Mouse (Mus musculus): ENCODE measurements around the gene Gpr83. TPM values are rescaled to one million over a fixed set of nuclear protein-coding genes. Genes with fewer than 3 reads are reported as not detected.

Gpr83 gene
- polyA plus RNA-seq, 1 experiment from 2014 or later = 0.35 TPM

DNA sequence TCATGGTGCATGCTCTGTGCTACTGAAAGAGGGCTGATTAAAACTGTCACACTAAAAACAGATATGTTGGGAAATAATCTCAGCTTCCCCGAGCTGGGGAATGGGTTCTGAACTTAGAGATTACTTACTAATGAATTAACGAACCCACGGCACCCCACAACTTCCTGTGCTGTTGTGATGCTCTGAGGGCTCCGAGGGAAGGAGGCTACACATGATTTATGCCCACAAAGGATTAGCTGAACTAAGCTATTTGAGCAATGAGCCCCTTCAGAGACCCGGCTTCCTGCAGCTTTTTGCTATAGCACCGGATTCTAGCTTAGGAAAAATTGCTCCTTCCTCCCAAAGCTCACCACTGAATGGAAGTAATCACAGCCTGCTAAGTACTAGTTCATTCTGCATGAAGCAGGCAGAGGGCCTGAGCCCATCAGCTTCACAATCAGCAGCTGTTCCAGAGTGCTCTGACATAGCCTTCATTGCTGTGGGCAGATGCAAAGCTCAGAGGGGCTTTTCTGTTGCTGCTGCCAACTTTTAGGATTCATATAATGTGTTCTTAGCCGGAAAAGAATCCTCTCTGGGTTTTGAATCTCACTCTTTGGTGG, 35.3 kb downstream of the Gpr83 start:
- no peak for ATAC-seq
- Histone ChIP-seq H3K4me2 (replicated peaks; ENCODE audit: low read depth) (no peak overlapping the region), H3K27me3 (replicated peaks; ENCODE audit: control insufficient read depth, insufficient read depth, low read length) (no peaks in the 10 kb centered on the region), H3K9ac (ENCODE audit: low read depth, low read length) (no peak overlapping the region), H3K9me3 (ENCODE audit: control insufficient read depth) (no peaks in the 10 kb centered on the region), H3K4me1 (replicated peaks; ENCODE audit: control insufficient read depth, insufficient read depth, low read length) (no peaks in the 10 kb centered on the region), H3K4me3 (ENCODE audit: low read depth, low read length) (no peak overlapping the region), H3K27ac (ENCODE audit: low read depth, low read length) (no peak overlapping the region), H3K36me3 (ENCODE audit: control insufficient read depth, insufficient read depth) (no peaks in the 10 kb centered on the region)
- no peak for TF ChIP-seq CTCF (IDR thresholded peaks at IDR 0.05; ENCODE audit: low read depth)
- 67% methylated on average over 7 of the region's 7 CpGs for WGBS

- no peak overlapping the region for H3K4me3 ChIP-seq (ENCODE audit: low read depth, low read length)
- H3K36me3 ChIP-seq (ENCODE audit: control insufficient read depth, insufficient read depth) = no peaks in the 10 kb centered on the region
- WGBS = 77% methylated on average over 3 of the region's 3 CpGs
- no peak overlapping the region for H3K27ac ChIP-seq (ENCODE audit: low read depth, low read length)
- H3K4me1 ChIP-seq (replicated peaks; ENCODE audit: control insufficient read depth, insufficient read depth, low read length) = no peaks in the 10 kb centered on the region
- H3K4me2 ChIP-seq (replicated peaks; ENCODE audit: low read depth) = no peak overlapping the region
- no peak for ATAC-seq
- H3K9ac ChIP-seq (ENCODE audit: low read depth, low read length) = no peak overlapping the region
- H3K27me3 ChIP-seq (replicated peaks; ENCODE audit: control insufficient read depth, insufficient read depth, low read length) = no peaks in the 10 kb centered on the region
- H3K9me3 ChIP-seq (ENCODE audit: control insufficient read depth) = no peaks in the 10 kb centered on the region
- no peak for TF ChIP-seq CTCF (IDR thresholded peaks at IDR 0.05; ENCODE audit: low read depth)
Measured at GRCm38 (mm10) chr9:14897102-14897501, 37.1 kb downstream of the Gpr83 start.

- no peak overlapping the region for H3K4me2 ChIP-seq (replicated peaks; ENCODE audit: low read depth)
- no peak overlapping the region for H3K4me3 ChIP-seq (ENCODE audit: low read depth, low read length)
- 40% methylated on average over 7 of the region's 7 CpGs for WGBS
- H3K27me3 ChIP-seq (replicated peaks; ENCODE audit: control insufficient read depth, insufficient read depth, low read length) = no peaks in the 10 kb centered on the region
- no peaks in the 10 kb centered on the region for H3K9me3 ChIP-seq (ENCODE audit: control insufficient read depth)
- no peak for TF ChIP-seq CTCF (IDR thresholded peaks at IDR 0.05; ENCODE audit: low read depth)
- no peak overlapping the region for H3K9ac ChIP-seq (ENCODE audit: low read depth, low read length)
- H3K27ac ChIP-seq (ENCODE audit: low read depth, low read length) = no peak overlapping the region
- no peaks in the 10 kb centered on the region for H3K36me3 ChIP-seq (ENCODE audit: control insufficient read depth, insufficient read depth)
- no peaks in the 10 kb centered on the region for H3K4me1 ChIP-seq (replicated peaks; ENCODE audit: control insufficient read depth, insufficient read depth, low read length)
- ATAC-seq = peak; percentile 56; the same call in 1 of the 2 replicates
Measured at GRCm38 (mm10) chr9:14901757-14902156, 41.7 kb downstream of the Gpr83 start.

- ATAC-seq = no peak
- no peak overlapping the region for H3K4me3 ChIP-seq (ENCODE audit: low read depth, low read length)
- H3K4me1 ChIP-seq (replicated peaks; ENCODE audit: control insufficient read depth, insufficient read depth, low read length) = no peaks in the 10 kb centered on the region
- H3K27ac ChIP-seq (ENCODE audit: low read depth, low read length) = no peak overlapping the region
- H3K27me3 ChIP-seq (replicated peaks; ENCODE audit: control insufficient read depth, insufficient read depth, low read length) = no peaks in the 10 kb centered on the region
- H3K36me3 ChIP-seq (ENCODE audit: control insufficient read depth, insufficient read depth) = no peaks in the 10 kb centered on the region
- no peak for TF ChIP-seq CTCF (IDR thresholded peaks at IDR 0.05; ENCODE audit: low read depth)
- 92% methylated on average over 2 of the region's 2 CpGs for WGBS
- H3K9ac ChIP-seq (ENCODE audit: low read depth, low read length) = no peak overlapping the region
- no peaks in the 10 kb centered on the region for H3K9me3 ChIP-seq (ENCODE audit: control insufficient read depth)
- no peak overlapping the region for H3K4me2 ChIP-seq (replicated peaks; ENCODE audit: low read depth)
Measured at GRCm38 (mm10) chr9:14902416-14902815, 42.4 kb downstream of the Gpr83 start.

DNA sequence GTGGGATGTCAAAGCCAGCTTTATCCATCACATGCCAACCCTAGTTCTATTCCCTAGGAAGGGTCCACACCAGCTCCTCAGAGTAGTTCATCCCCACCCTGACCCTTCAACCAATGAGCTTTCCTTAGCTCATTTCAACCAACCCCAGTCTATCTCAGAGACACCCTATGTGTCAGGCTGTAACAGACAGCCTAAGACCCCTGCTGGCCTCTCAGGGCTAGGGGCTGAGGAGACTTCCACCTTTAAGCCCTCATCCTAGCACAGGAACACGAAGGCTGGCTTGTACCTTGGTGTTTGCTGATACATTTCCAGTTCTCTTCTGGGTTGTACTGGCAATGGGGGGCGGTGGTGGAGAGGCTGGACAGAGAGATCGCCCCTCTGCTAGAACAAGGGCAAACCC, 43.0 kb downstream of the Gpr83 start:
- no peak overlapping the region for H3K4me2 ChIP-seq (replicated peaks; ENCODE audit: low read depth)
- no peaks in the 10 kb centered on the region for H3K9me3 ChIP-seq (ENCODE audit: control insufficient read depth)
- WGBS = 87% methylated on average over 3 of the region's 3 CpGs
- no peaks in the 10 kb centered on the region for H3K4me1 ChIP-seq (replicated peaks; ENCODE audit: control insufficient read depth, insufficient read depth, low read length)
- ATAC-seq = no peak
- no peak overlapping the region for H3K9ac ChIP-seq (ENCODE audit: low read depth, low read length)
- no peaks in the 10 kb centered on the region for H3K27me3 ChIP-seq (replicated peaks; ENCODE audit: control insufficient read depth, insufficient read depth, low read length)
- no peak overlapping the region for H3K4me3 ChIP-seq (ENCODE audit: low read depth, low read length)
- H3K27ac ChIP-seq (ENCODE audit: low read depth, low read length) = no peak overlapping the region
- TF ChIP-seq CTCF (IDR thresholded peaks at IDR 0.05; ENCODE audit: low read depth) = no peak
- H3K36me3 ChIP-seq (ENCODE audit: control insufficient read depth, insufficient read depth) = no peaks in the 10 kb centered on the region

DNA sequence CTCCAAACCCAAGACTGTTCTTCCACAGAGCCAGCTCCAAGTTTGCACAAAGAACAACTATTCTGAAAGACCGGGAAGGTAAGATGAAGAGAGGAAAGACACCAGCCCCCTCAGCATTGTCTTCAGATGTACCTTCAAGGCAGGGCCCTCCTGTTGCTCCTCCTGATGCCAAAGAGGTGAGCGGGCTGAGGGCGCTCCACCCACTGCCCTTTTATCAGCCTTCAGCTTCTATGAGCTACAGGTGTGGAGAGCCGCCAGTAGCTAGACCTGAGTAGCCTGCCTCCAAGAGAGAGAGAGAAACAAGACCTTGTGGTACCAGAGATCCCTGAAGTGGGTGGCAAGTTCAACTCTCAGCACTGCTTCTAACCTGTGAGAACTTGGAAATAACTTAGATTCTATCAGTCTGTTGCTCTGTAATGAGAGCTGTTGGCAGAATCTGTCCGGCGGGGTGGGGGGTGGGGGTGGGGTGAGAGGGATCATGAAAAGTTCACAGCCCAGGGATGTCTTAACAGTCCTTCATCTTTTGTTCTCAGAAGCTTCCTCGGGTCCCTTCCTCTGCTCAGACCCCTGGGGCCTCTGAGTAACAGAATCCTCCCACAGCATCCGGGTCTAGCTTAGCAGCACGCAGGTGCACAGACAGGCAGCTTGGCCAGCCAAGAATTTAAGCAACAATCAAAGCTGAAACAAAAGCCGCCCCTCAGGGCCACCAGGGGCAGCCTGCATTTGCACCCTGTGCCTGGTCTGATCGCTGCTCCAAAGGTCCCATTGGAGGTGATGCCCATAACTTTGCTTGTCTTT, 43.8 kb downstream of the Gpr83 start, which contains the start of gene Izumo1r:
Gene Izumo1r, minus strand, starts transcription at position 369 of the 798 bp plus-strand sequence.
- H3K36me3 ChIP-seq (ENCODE audit: control insufficient read depth, insufficient read depth) = no peaks in the 10 kb centered on the region
- ATAC-seq = no peak

More for the DNA sequence above, 43.8 kb downstream of the Gpr83 start, which contains the start of gene Izumo1r:
- no peak within 1 kb of the TSS for H3K9ac ChIP-seq (ENCODE audit: low read depth, low read length)
- no peaks in the 10 kb centered on the region for H3K27me3 ChIP-seq (replicated peaks; ENCODE audit: control insufficient read depth, insufficient read depth, low read length)
- WGBS = 49% methylated on average over 11 of the region's 11 CpGs
- H3K4me2 ChIP-seq (replicated peaks; ENCODE audit: low read depth) = no peak within 1 kb of the TSS
- H3K9me3 ChIP-seq (ENCODE audit: control insufficient read depth) = no peaks in the 10 kb centered on the region
- TF ChIP-seq CTCF (IDR thresholded peaks at IDR 0.05; ENCODE audit: low read depth) = no peak
- no peak within 1 kb of the TSS for H3K4me3 ChIP-seq (ENCODE audit: low read depth, low read length)
- no peak within 1 kb of the TSS for H3K27ac ChIP-seq (ENCODE audit: low read depth, low read length)
- H3K4me1 ChIP-seq (replicated peaks; ENCODE audit: control insufficient read depth, insufficient read depth, low read length) = no peaks in the 10 kb centered on the region

All from intestine, postnatal 0 days (tissue).